Mouse (Mus musculus): Measurements from ENCODE around the gene Gtpbp10.

The Gtpbp10 gene

GRCm38 (mm10) chr5:5496393-5496792 is 62.9 kb downstream of the Gtpbp10 start:
- DNase-seq (ENCODE audit: low spot score) = no peak

DNA sequence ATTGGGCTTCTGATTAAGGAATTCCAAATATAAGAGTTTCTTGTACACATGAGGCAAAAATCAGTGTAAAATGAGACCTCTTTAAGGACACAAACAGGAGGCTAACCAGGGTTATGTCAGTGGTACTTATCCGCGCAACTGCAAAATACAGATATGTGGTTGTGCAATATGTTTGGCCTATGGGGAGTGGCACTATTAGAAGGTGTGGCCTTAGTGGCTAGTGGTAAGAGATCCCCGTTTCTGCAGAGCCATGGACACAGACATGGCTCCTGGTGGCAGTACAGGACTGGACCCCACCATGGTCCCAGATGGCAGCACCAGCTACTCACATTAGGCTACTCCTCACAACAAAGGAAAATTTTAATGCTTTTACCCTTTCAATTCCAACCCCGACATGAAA is 64.3 kb downstream of the Gtpbp10 start:
- DNase-seq (ENCODE audit: low spot score) = no peak

GRCm38 (mm10) chr5:5494269-5495005 is 64.9 kb downstream of the Gtpbp10 start:
- peak; percentile 78 for DNase-seq (ENCODE audit: low spot score)

DNA sequence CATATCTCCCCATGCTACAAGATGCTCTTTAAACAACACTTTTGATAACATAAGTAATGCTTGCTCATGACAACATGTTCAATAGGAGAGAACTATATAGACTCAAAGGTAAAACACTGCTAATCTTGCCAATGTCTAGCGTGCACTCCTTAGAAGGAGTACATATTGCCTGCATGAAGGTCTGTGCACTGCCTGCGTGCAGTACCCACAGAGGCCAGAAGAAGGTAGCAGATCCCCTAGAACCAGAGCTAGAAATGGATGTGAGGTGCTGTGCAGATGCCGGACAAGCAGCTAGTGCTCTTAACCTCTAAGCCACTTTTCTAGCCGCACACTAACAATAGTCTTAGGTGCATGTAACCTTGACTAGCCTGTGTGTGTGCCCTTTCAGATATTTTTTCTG is 67.2 kb downstream of the Gtpbp10 start:
- no peak for DNase-seq (ENCODE audit: low spot score)
